31 mouse cellular contexts compared by ENCODE assay signal in genomic region chr3:59934621-59935020, GRCm38 (mm10). TPM values are rescaled to one million over a fixed set of nuclear protein-coding genes. Genes with fewer than 3 reads are reported as not detected.
"Had no signal": no experiment of that assay in that cellular context is flagged by ENCODE, and none has a peak within 500 bp of the region (broad histone marks: within the 10 kb centered on the region; RNA-seq: fewer than 3 reads in every experiment).

No protein-coding gene starts in this region.

- DNase-seq: cerebellum, adult 2 months; cerebellum, adult 8-10 months; cerebellum, adult 9-10 months; cerebellum, postnatal 10 days; cerebellum, postnatal 14 days; cerebellum, postnatal 25 days; cerebellum, postnatal 36 days; forebrain, postnatal 0 days; gastrocnemius, adult 2 months; gastrocnemius, postnatal 10 days; gastrocnemius, postnatal 14 days; gastrocnemius, postnatal 25 days; gastrocnemius, postnatal 36 days; heart, adult 11 months; heart, adult 18-20 months; heart, adult 2 months had no signal

- H3K4me2 ChIP-seq: embryonic facial prominence, embryonic 12.5 days; embryonic facial prominence, embryonic 13.5 days; embryonic facial prominence, embryonic 15.5 days; forebrain, embryonic 13.5 days; forebrain, embryonic 15.5 days had no signal

- H3K9ac ChIP-seq: embryonic facial prominence, embryonic 12.5 days; embryonic facial prominence, embryonic 13.5 days; embryonic facial prominence, embryonic 15.5 days; forebrain, embryonic 13.5 days; forebrain, embryonic 15.5 days; forebrain, postnatal 0 days had no signal

- ATAC-seq: forebrain, embryonic 13.5 days; forebrain, embryonic 14.5 days; forebrain, embryonic 15.5 days; forebrain, embryonic 16.5 days; forebrain, postnatal 0 days had no signal

- H3K36me3 ChIP-seq: embryonic facial prominence, embryonic 10.5 days; embryonic facial prominence, embryonic 12.5 days; embryonic facial prominence, embryonic 13.5 days; embryonic facial prominence, embryonic 15.5 days; forebrain, embryonic 10.5 days; forebrain, embryonic 15.5 days had no signal

- H3K9me3 ChIP-seq: embryonic facial prominence, embryonic 10.5 days; embryonic facial prominence, embryonic 12.5 days; embryonic facial prominence, embryonic 13.5 days; embryonic facial prominence, embryonic 15.5 days; forebrain, embryonic 10.5 days; forebrain, embryonic 13.5 days; forebrain, embryonic 15.5 days had no signal

- H3K27me3 ChIP-seq: embryonic facial prominence, embryonic 12.5 days; embryonic facial prominence, embryonic 13.5 days; embryonic facial prominence, embryonic 15.5 days; forebrain, embryonic 13.5 days; forebrain, embryonic 15.5 days had no signal

- H3K27ac ChIP-seq: embryonic facial prominence, embryonic 10.5 days; embryonic facial prominence, embryonic 12.5 days; embryonic facial prominence, embryonic 13.5 days; embryonic facial prominence, embryonic 15.5 days; forebrain, embryonic 10.5 days; forebrain, embryonic 13.5 days; forebrain, embryonic 15.5 days; gastrocnemius, adult 2 months; heart, adult 2 months had no signal

- H3K4me1 ChIP-seq: embryonic facial prominence, embryonic 10.5 days; embryonic facial prominence, embryonic 12.5 days; embryonic facial prominence, embryonic 13.5 days; embryonic facial prominence, embryonic 15.5 days; forebrain, embryonic 10.5 days; forebrain, embryonic 13.5 days; forebrain, embryonic 15.5 days had no signal

- H3K4me3 ChIP-seq: embryonic facial prominence, embryonic 10.5 days; embryonic facial prominence, embryonic 12.5 days; embryonic facial prominence, embryonic 13.5 days; embryonic facial prominence, embryonic 15.5 days; erythroblast, embryonic 14.5 days; forebrain, embryonic 10.5 days; forebrain, embryonic 13.5 days; forebrain, embryonic 15.5 days; gastrocnemius, adult 2 months; heart, adult 2 months had no signal

RNA-seq across cellular contexts. Expression of gene C130079G13Rik, which starts 9.6 kb away (rescaled TPM):
- polyA plus RNA-seq: cerebellum, adult 2 months; cortical plate, adult 2 months; embryonic facial prominence, embryonic 10.5 days; embryonic facial prominence, embryonic 11.5 days; embryonic facial prominence, embryonic 12.5 days; erythroblast, embryonic 14.5 days; forebrain, embryonic 10.5 days; forebrain, embryonic 11.5 days; forebrain, embryonic 13.5 days; forebrain, embryonic 14.5 days; forebrain, embryonic 15.5 days; forebrain, embryonic 16.5 days; forebrain, postnatal 0 days; frontal cortex, adult 2 months; gonadal fat pad, adult 2 months; heart, adult 2 months had no signal
